Mouse (Mus musculus) intestine, embryonic 16.5 days (tissue): ENCODE measurements around the gene Myg1. TPM values are rescaled to one million over a fixed set of nuclear protein-coding genes. Genes with fewer than 3 reads are reported as not detected.

Experiments
- ATAC-seq: fragments of 200-750 bp; cut with Nextera tagmentation; 2 replicates; pipeline ENCODE4 v1.8.0; 2017; ENCODE audit warnings: moderate TSS enrichment, moderate library complexity
- H3K27ac ChIP-seq: fragments of 300-500 bp; sonication (generic); 2 replicates; pipeline ENCODE4 v1.5.1; 2014; ENCODE audit warnings: mild to moderate bottlenecking, low read length
- H3K27me3 ChIP-seq: fragments of 300-500 bp; sonication (generic); replicated peaks from 2 replicates; pipeline ENCODE4 v1.6.1; 2014; ENCODE audit warnings: low read length, control low read depth, mixed read lengths; ENCODE audit not compliant: control insufficient read depth, insufficient read depth
- H3K36me3 ChIP-seq: fragments of 300-500 bp; sonication (generic); 2 replicates; pipeline ENCODE4 v1.6.1; 2014; ENCODE audit warnings: low read length, control low read depth; ENCODE audit not compliant: control insufficient read depth, insufficient read depth
- H3K4me1 ChIP-seq: fragments of 300-500 bp; sonication (generic); 2 replicates; pipeline ENCODE4 v1.6.1; 2014; ENCODE audit warnings: low read length, control low read depth, mixed read lengths; ENCODE audit not compliant: control insufficient read depth, insufficient read depth
- H3K4me2 ChIP-seq: fragments of 300-500 bp; sonication (generic); 2 replicates; pipeline ENCODE4 v1.6.1; 2014; ENCODE audit warnings: low read depth, low read length, control low read depth
- H3K4me3 ChIP-seq: fragments of 300-500 bp; sonication (generic); 2 replicates; pipeline ENCODE4 v1.5.1; 2014; ENCODE audit warnings: mild to moderate bottlenecking, low read length
- H3K9ac ChIP-seq: fragments of 300-500 bp; sonication (generic); 2 replicates; pipeline ENCODE4 v1.6.1; 2014; ENCODE audit warnings: low read depth, low read length
- H3K9me3 ChIP-seq: fragments of 300-500 bp; sonication (generic); 2 replicates; pipeline ENCODE4 v1.6.1; 2016; ENCODE audit warnings: low read length, control low read depth; ENCODE audit not compliant: control insufficient read depth
- WGBS: fragments of 180-500 bp; shearing (Covaris S2); extraction: QIAGEN DNeasy Blood & Tissue Kit; methylation state at CpG from one replicate; pipeline ENCODE4 v1.1.7; 2014; 5-methylcytosine and 5-hydroxymethylcytosine counted together
- polyA plus RNA-seq: library from polyadenylated mRNA; unstranded; fragments of >200 nt; fragmentation: Nextera tagmentation; extraction: Ambion mirVana; gene quantifications from 2 replicates; pipeline ENCODE4 v1.2.1, GENCODE M21; 2015

Myg1 gene
- polyA plus RNA-seq, 1 experiment from 2014 or later, result 80.9 TPM

GRCm38 (mm10) chr15:102355134-102355870, 23.8 kb downstream of the Myg1 start:
- under 1% methylated on average over 49 of the region's 49 CpGs for WGBS
- no peaks in the 10 kb centered on the region for H3K9me3 ChIP-seq
- H3K4me2 ChIP-seq, result peak overlapping the region; percentile 92
- peaks cover 18% of the 10 kb centered on the region for H3K4me1 ChIP-seq
- peak overlapping the region; percentile 78 for H3K9ac ChIP-seq
- peaks cover 29% of the 10 kb centered on the region for H3K27me3 ChIP-seq
- H3K27ac ChIP-seq, result peak overlapping the region; percentile 30
- no peaks in the 10 kb centered on the region for H3K36me3 ChIP-seq
- peak; percentile 41 for ATAC-seq
- H3K4me3 ChIP-seq, result peak overlapping the region; percentile 52

GRCm38 (mm10) chr15:102355871-102356441, 24.4 kb downstream of the Myg1 start:
- peak; percentile 43 for ATAC-seq
- H3K4me1 ChIP-seq, result peaks cover 18% of the 10 kb centered on the region
- peak overlapping the region; percentile 78 for H3K9ac ChIP-seq
- peak overlapping the region; percentile 92 for H3K4me2 ChIP-seq
- H3K36me3 ChIP-seq, result no peaks in the 10 kb centered on the region
- peak overlapping the region; percentile 30 for H3K27ac ChIP-seq
- H3K27me3 ChIP-seq, result peaks cover 29% of the 10 kb centered on the region
- WGBS, result 6% methylated on average over 38 of the region's 38 CpGs
- H3K9me3 ChIP-seq, result no peaks in the 10 kb centered on the region
- H3K4me3 ChIP-seq, result peak overlapping the region; percentile 52

- Histone ChIP-seq H3K4me1 (peaks cover 15% of the 10 kb centered on the region), H3K9me3 (no peaks in the 10 kb centered on the region), H3K4me2 (no peak overlapping the region), H3K9ac (no peak overlapping the region), H3K4me3 (no peak overlapping the region), H3K36me3 (no peaks in the 10 kb centered on the region), H3K27ac (no peak overlapping the region), H3K27me3 (peaks cover 29% of the 10 kb centered on the region)
- ATAC-seq, result no peak
- WGBS, result 54% methylated on average over 16 of the region's 16 CpGs
Measured at GRCm38 (mm10) chr15:102356501-102357325, 25.2 kb downstream of the Myg1 start.

- H3K9ac ChIP-seq, result 0 out of 2 replicates have a peak overlapping the region, but pooled peaks have one; percentile 16
- peaks cover 17% of the 10 kb centered on the region for H3K4me1 ChIP-seq
- H3K36me3 ChIP-seq, result no peaks in the 10 kb centered on the region
- ATAC-seq, result no peak
- peaks cover 29% of the 10 kb centered on the region for H3K27me3 ChIP-seq
- H3K4me2 ChIP-seq, result peak overlapping the region; percentile 30
- H3K27ac ChIP-seq, result no peak overlapping the region
- peak overlapping the region; percentile 21; the same call in 1 of the 2 replicates for H3K4me3 ChIP-seq
- no peaks in the 10 kb centered on the region for H3K9me3 ChIP-seq
- WGBS, result 4% methylated on average over 25 of the region's 25 CpGs
Measured at GRCm38 (mm10) chr15:102358126-102358525, 26.6 kb downstream of the Myg1 start.

- no peak overlapping the region for H3K4me3 ChIP-seq
- peaks cover 29% of the 10 kb centered on the region for H3K27me3 ChIP-seq
- no peak overlapping the region for H3K4me2 ChIP-seq
- no peaks in the 10 kb centered on the region for H3K36me3 ChIP-seq
- H3K9ac ChIP-seq, result no peak overlapping the region
- peaks cover 17% of the 10 kb centered on the region for H3K4me1 ChIP-seq
- 40% methylated on average over 5 of the region's 5 CpGs for WGBS
- no peak overlapping the region for H3K27ac ChIP-seq
- H3K9me3 ChIP-seq, result no peaks in the 10 kb centered on the region
- no peak for ATAC-seq
Measured at GRCm38 (mm10) chr15:102358834-102359233, 27.3 kb downstream of the Myg1 start.

- H3K4me1 ChIP-seq, result peaks cover 17% of the 10 kb centered on the region
- H3K9me3 ChIP-seq, result no peaks in the 10 kb centered on the region
- peak overlapping the region; percentile 54 for H3K9ac ChIP-seq
- no peaks in the 10 kb centered on the region for H3K36me3 ChIP-seq
- ATAC-seq, result no peak
- H3K27ac ChIP-seq, result no peak overlapping the region
- WGBS, result 10% methylated on average over 14 of the region's 14 CpGs
- H3K4me2 ChIP-seq, result peak overlapping the region; percentile 41
- peaks cover 24% of the 10 kb centered on the region for H3K27me3 ChIP-seq
- H3K4me3 ChIP-seq, result peak overlapping the region; percentile 26
Measured at GRCm38 (mm10) chr15:102362648-102363047, 31.1 kb downstream of the Myg1 start.

- WGBS, result 87% methylated on average over 1 of the region's 1 CpGs
- ATAC-seq, result no peak
- Histone ChIP-seq H3K4me1 (peaks cover 12% of the 10 kb centered on the region; the same call in 1 of the 2 replicates), H3K9me3 (no peaks in the 10 kb centered on the region), H3K36me3 (no peaks in the 10 kb centered on the region), H3K4me3 (no peak overlapping the region), H3K27me3 (peaks cover 12% of the 10 kb centered on the region), H3K27ac (no peak overlapping the region), H3K9ac (no peak overlapping the region), H3K4me2 (no peak overlapping the region)
Measured at GRCm38 (mm10) chr15:102364678-102365077, 33.2 kb downstream of the Myg1 start.

GRCm38 (mm10) chr15:102366238-102366637, 34.7 kb downstream of the Myg1 start:
- Histone ChIP-seq H3K27me3 (peaks cover 12% of the 10 kb centered on the region), H3K4me1 (peaks cover 24% of the 10 kb centered on the region), H3K4me2 (peak overlapping the region; percentile 42; the same call in 1 of the 2 replicates), H3K36me3 (no peaks in the 10 kb centered on the region), H3K27ac (no peak overlapping the region), H3K9me3 (no peaks in the 10 kb centered on the region), H3K4me3 (peak overlapping the region; percentile 16; the same call in 1 of the 2 replicates), H3K9ac (peak overlapping the region; percentile 27; the same call in 1 of the 2 replicates)
- 18% methylated on average over 7 of the region's 7 CpGs for WGBS
- ATAC-seq, result no peak

GRCm38 (mm10) chr15:102366733-102367344, 35.3 kb downstream of the Myg1 start, which contains the start of gene Sp7:
Gene Sp7 (minus strand): TSS chr15:102367182.
- Histone ChIP-seq H3K4me2 (peak within 1 kb of the TSS; percentile 42), H3K4me3 (peak within 1 kb of the TSS; percentile 16), H3K4me1 (peaks cover 25% of the 10 kb centered on the region), H3K9me3 (no peaks in the 10 kb centered on the region), H3K9ac (peak within 1 kb of the TSS; percentile 27), H3K27me3 (peaks cover 12% of the 10 kb centered on the region), H3K27ac (no peak within 1 kb of the TSS), H3K36me3 (no peaks in the 10 kb centered on the region)
- WGBS, result 7% methylated on average over 15 of the region's 15 CpGs
- no peak for ATAC-seq
